Mouse (Mus musculus) liver, adult 2 months (tissue): ENCODE results near the gene Tmco4.

ENCODE experiments used
- CTCF ChIP-seq: fragments of 200-500 bp; IDR thresholded peaks from 2 replicates; pipeline ENCODE4 v1.5.1; 2011; ENCODE audit warnings: low read depth, low read length, control low read depth
- POLR2A ChIP-seq: fragments of 200-500 bp; IDR thresholded peaks from 2 replicates; pipeline ENCODE4 v1.6.1; 2011; ENCODE audit warnings: low read length, control low read depth; ENCODE audit not compliant: insufficient read depth; ENCODE audit errors: extremely low read depth

DNA sequence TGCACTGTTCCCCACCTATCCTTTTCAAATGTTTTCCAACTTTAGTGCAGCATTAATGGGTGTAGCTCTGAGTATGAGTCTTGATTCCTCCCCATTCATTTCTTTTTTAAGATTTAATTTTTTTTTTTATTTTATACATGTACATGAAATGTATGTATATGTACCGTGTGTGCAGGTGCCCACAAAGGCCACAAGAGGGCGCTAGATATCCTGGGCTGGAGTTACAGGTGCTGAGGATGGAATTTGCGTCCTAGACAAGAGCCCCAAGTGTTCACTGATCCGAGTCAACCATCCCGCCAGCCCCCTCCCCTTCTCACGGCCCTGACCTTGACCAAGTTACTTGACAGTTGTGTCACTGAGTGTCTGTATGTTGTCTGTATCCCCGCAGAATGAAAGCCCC is 12.1 kb downstream of the Tmco4 start:
- TF ChIP-seq CTCF (peak; percentile 43), POLR2A (no peak)
